Mouse (Mus musculus): Measurements from ENCODE around the gene Dyrk3.

Gene Dyrk3

DNA sequence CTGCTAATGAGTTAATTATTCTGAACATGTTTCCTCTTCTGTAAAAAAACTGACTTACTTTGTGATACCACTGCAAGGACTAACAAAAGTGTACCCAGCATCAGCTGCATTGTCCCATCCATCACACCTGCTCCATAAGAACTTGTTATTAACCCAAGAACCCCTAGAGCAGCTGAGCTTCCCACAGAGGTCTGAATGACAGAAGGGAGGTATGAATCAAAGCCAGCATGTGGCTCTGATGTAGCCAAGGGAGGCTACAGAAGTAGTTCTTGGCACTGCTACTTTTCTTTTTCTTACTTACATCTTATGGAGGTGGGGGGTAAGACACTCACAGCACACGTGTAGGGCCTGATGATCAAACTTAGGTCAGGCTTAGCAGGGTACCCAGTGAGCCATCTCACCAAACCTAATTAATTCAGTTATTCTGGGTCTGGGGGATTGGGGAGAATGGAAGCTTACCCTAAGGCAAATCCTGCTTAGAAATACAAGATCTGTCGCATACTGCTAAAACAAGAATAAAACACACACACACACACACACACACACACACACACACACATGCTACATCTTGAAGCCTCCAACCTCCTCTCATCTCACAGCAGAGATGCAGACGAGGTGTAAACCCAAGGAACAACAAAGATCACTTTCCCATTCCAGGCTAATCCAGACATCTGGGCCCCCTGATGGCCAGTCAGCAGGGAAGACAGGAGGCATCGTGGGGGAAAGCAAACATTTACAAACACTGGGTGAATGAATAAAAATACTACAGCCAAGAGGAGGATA is 52.0 kb downstream of the Dyrk3 start:
- in situ Hi-C loops (cut with MboI, MseI): no loop called here

DNA sequence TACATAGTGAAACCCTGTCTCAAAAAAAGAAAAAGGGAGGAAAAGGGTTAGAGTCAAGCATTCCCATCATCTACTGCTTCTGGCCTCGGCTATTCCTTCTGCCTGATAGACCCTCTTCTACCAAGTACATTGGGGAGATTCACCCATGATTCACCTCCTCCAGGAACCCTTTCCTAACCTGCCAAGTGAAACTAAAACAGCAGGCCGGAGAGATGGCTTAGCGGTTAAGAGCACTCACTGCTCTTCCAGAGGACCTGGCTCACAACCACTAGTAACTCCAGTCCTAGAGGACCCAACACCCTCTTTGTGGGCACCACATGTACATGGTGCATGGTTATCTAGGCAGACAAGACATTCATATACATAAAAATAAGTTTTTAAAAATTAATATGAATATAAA is 52.9 kb downstream of the Dyrk3 start:
- in situ Hi-C loops (cut with MboI, MseI): no loop called here

GRCm38 (mm10) chr1:131084289-131084688 is 53.9 kb downstream of the Dyrk3 start:
- in situ Hi-C loops (cut with MboI, MseI): no loop called here

- in situ Hi-C loops (cut with MboI, MseI): no loop called here
Measured at GRCm38 (mm10) chr1:131083609-131084008, 54.5 kb downstream of the Dyrk3 start.

DNA sequence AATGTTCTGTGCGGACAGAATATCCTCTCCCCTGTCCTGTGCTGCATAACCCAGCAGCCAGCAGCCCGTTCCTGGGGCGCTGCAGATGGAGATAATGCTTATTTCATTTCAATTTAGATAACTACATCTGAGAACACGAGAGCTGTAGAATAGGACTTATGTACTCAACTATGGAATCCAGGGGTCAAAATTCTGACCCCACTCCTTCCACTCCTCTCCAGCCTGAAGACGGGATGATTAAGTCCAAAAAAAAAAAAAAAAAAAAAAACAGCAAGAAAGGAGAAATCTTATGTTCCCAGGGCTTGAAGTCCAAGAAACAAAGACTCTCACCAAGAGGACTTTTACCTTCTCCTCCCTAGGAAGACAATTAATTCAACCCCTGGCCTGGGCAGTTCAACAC is 55.0 kb downstream of the Dyrk3 start:
- in situ Hi-C loops (cut with MboI, MseI): no loop called here

- in situ Hi-C loops (cut with MboI, MseI): no loop called here
Measured at GRCm38 (mm10) chr1:131080686-131081085, 57.5 kb downstream of the Dyrk3 start.

- in situ Hi-C loops (cut with MboI, MseI): no loop called here
Measured at GRCm38 (mm10) chr1:131079762-131080161, 58.4 kb downstream of the Dyrk3 start.

- in situ Hi-C loops (cut with MboI, MseI): no loop called here
Measured at GRCm38 (mm10) chr1:131078761-131079330, 59.3 kb downstream of the Dyrk3 start.

Measured in T-helper 2 cell (primary cell).